Mouse (Mus musculus): ENCODE results near the gene Epha10.

DNA sequence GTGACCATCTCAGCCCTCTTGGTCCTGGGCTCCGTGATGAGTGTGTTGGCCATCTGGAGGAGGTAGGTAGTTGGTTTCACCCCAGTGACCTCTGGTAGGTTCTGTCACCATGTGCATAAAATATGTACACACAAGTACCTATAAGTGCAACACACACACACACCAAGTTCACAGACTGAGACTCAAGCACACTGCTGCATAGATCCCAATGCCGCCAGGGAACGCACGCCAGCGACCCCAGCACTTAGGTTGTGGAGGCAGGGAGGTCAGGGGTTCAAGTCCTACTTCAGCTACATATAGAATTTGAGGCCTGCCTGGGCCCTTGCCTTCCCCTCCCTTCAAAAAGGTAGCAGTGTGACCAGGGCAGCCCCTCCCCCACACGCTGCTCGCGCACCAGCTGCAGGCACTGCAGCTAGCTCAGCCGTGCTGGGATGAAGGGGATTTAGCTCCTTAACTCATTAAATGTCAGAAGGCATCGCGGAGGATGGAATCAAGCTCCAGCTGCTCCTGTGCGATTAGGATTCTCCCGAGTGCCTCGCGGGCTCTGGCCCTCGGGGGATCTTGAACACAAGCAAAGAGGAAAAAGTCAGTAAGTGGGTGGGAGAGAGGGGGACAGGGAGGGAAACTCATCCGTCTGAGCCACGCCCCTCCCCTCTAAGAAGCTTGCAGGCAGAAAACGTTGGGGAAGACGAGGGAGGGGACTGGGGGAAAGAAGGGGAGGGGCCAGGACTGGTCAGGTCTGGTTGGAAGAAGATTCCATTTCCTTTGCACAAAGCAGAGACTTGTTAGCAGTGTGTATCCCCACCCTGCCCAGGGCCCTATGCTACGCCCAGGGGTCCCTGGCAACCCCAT is 25.5 kb downstream of the Epha10 start:
- no peak for TF ChIP-seq CTCF (IDR thresholded peaks at IDR 0.05; ENCODE audit: low read depth)
- TF ChIP-seq EP300 (IDR thresholded peaks at IDR 0.05; ENCODE audit: low read depth) = no peak
